ENCODE assay signal across 34 mouse cellular contexts in genomic region chr17:65649175-65649493, GRCm38 (mm10). TPM values are rescaled to one million over a fixed set of nuclear protein-coding genes. Genes with fewer than 3 reads are reported as not detected.
DNase-seq lines count a peak whose midpoint lies in the region; ATAC-seq lines count a peak whose summit lies in the region.
"Had no signal": no experiment of that assay in that cellular context is flagged by ENCODE, and none has a peak within 500 bp of the region (broad histone marks: within the 10 kb centered on the region; RNA-seq: fewer than 3 reads in every experiment).

No protein-coding gene starts in this region.

- DNase-seq in adrenal gland, adult 2 months = peak; percentile 72
- no peak for DNase-seq in adrenal gland, postnatal 4 days (ENCODE audit: low spot score in 2 of 2)
- DNase-seq in gastrocnemius, postnatal 25 days = peak; percentile 27
- DNase-seq in gastrocnemius, postnatal 10 days = no peak
- no peak for DNase-seq in midbrain, embryonic 10.5 days (ENCODE audit: low spot score)
- DNase-seq in skeletal muscle tissue, adult 2 months (ENCODE audit: low read depth, low spot score) = peak; percentile 69
- no peak for DNase-seq in spleen, adult 12 weeks (ENCODE audit: low spot score)
- DNase-seq: cerebellum, adult 9-10 months; embryo, embryonic 11 days; gastrocnemius, postnatal 36 days; heart, adult 2 months; heart, postnatal 4 days; kidney, adult 11 months; kidney, postnatal 14 days; layer of hippocampus, adult 9-11 months; thymus, adult 2 months; thymus, postnatal 36 days had no signal

- WGBS in midbrain, embryonic 13.5 days = 80% methylated on average over 2 of the region's 2 CpGs
- 76% methylated on average over 2 of the region's 2 CpGs for WGBS in midbrain, embryonic 10.5 days

- no peak overlapping the region for H3K27ac ChIP-seq in midbrain, embryonic 13.5 days
- no peak overlapping the region for H3K27ac ChIP-seq in midbrain, embryonic 10.5 days (replicated peaks)
- H3K27ac ChIP-seq: heart, adult 2 months; hindbrain, embryonic 14.5 days; limb, embryonic 12.5 days; lung, embryonic 15.5 days had no signal

- peaks cover 13% of the 10 kb centered on the region for H3K36me3 ChIP-seq in midbrain, embryonic 13.5 days
- H3K36me3 ChIP-seq in midbrain, embryonic 10.5 days = peaks cover 13% of the 10 kb centered on the region; the same call in 1 of the 2 replicates
- H3K36me3 ChIP-seq: lung, embryonic 15.5 days had no signal

- H3K9me3 ChIP-seq in midbrain, embryonic 13.5 days = no peaks in the 10 kb centered on the region
- no peaks in the 10 kb centered on the region for H3K9me3 ChIP-seq in midbrain, embryonic 10.5 days (replicated peaks)
- H3K9me3 ChIP-seq: heart, embryonic 12.5 days; limb, embryonic 12.5 days; lung, embryonic 15.5 days had no signal

- H3K27me3 ChIP-seq in midbrain, embryonic 13.5 days = no peaks in the 10 kb centered on the region
- no peaks in the 10 kb centered on the region for H3K27me3 ChIP-seq in midbrain, embryonic 10.5 days (ENCODE audit: low read depth, poor library complexity, severe bottlenecking)
- H3K27me3 ChIP-seq: CH12.LX; heart, embryonic 12.5 days; limb, embryonic 12.5 days; lung, embryonic 15.5 days had no signal

- H3K4me2 ChIP-seq in midbrain, embryonic 13.5 days (replicated peaks) = no peak overlapping the region
- H3K4me2 ChIP-seq: heart, embryonic 12.5 days; hindbrain, embryonic 14.5 days; limb, embryonic 12.5 days; liver, embryonic 11.5 days; lung, embryonic 15.5 days had no signal

- H3K4me3 ChIP-seq in midbrain, embryonic 13.5 days (replicated peaks) = no peak overlapping the region
- H3K4me3 ChIP-seq in midbrain, embryonic 10.5 days = no peak overlapping the region
- H3K4me3 ChIP-seq: erythroblast, embryonic 14.5 days; heart, adult 2 months; heart, embryonic 12.5 days; limb, embryonic 12.5 days; lung, embryonic 15.5 days had no signal

- H3K9ac ChIP-seq in midbrain, embryonic 13.5 days (replicated peaks) = no peak overlapping the region
- H3K9ac ChIP-seq: heart, embryonic 12.5 days; hindbrain, embryonic 14.5 days; limb, embryonic 12.5 days; lung, embryonic 15.5 days had no signal

- no peaks in the 10 kb centered on the region for H3K4me1 ChIP-seq in midbrain, embryonic 13.5 days (replicated peaks)
- H3K4me1 ChIP-seq in midbrain, embryonic 10.5 days = peaks cover 9% of the 10 kb centered on the region; the same call in 1 of the 2 replicates
- H3K4me1 ChIP-seq: limb, embryonic 12.5 days; lung, embryonic 15.5 days had no signal

- 0 out of 2 replicates have a peak, but pooled peaks have one; percentile 45 for ATAC-seq in midbrain, embryonic 13.5 days
- ATAC-seq: activated CD4-positive, CD25-positive, alpha-beta regulatory T cell, adult 4 months; forebrain, embryonic 16.5 days; inflammation-experienced regulatory T-cells, adult 6 months had no signal

RNA-seq across cellular contexts. Expression of gene Txndc2, which starts 7.2 kb away (rescaled TPM):
- total RNA-seq in adrenal gland, adult 2 months (2021) = 10 to 100 TPM; 12.8 to 40.9 TPM
- polyA plus RNA-seq in adrenal gland, adult 2 months (2012; rRNA removed) = 0.19 and 0.61 TPM in 2 replicates
- 10 to 100 TPM; 23.7 to 24.4 TPM for total RNA-seq in adrenal gland, postnatal 4 days (2021)
- total RNA-seq in gastrocnemius, postnatal 25 days (2021) = not detected
- under 1 TPM in 1 of 2 experiments, not detected in 1; 0.14 TPM for total RNA-seq in gastrocnemius, postnatal 10 days (2021)
- 0.26 TPM in 1 of 2 replicates, not detected in the other for polyA plus RNA-seq in midbrain, embryonic 13.5 days (2015; fragmentation: Nextera tagmentation; extraction: Ambion mirVana)
- polyA plus RNA-seq in midbrain, embryonic 10.5 days (2016; fragmentation: Nextera tagmentation; extraction: Ambion mirVana) = not detected in 2 replicates
- total RNA-seq: CH12.LX; gastrocnemius, postnatal 36 days; heart, adult 2 months; left cerebral cortex, adult 18-20 months had no signal
- polyA plus RNA-seq: activated CD4-positive, CD25-positive, alpha-beta regulatory T cell, adult 4 months; embryonic facial prominence, embryonic 14.5 days; erythroblast, embryonic 14.5 days; heart, embryonic 12.5 days; inflammation-experienced regulatory T-cells, adult 6 months; kidney, embryonic 14.5 days; liver, embryonic 11.5 days; liver, embryonic 16.5 days; lung, embryonic 15.5 days; small intestine, adult 2 months; stomach, embryonic 16.5 days; thymus, adult 2 months had no signal

RNA-seq across cellular contexts. Expression of gene Vapa, which starts 35.8 kb away (rescaled TPM):
- 100 to 1,000 TPM; 131 to 211 TPM for total RNA-seq in adrenal gland, adult 2 months (2021)
- 122 and 133 TPM in 2 replicates for polyA plus RNA-seq in adrenal gland, adult 2 months (2012; rRNA removed)
- 100 to 1,000 TPM; 141 to 143 TPM for total RNA-seq in adrenal gland, postnatal 4 days (2021)
- total RNA-seq in gastrocnemius, postnatal 25 days (2021) = 100 to 1,000 TPM; 121 to 125 TPM
- total RNA-seq in gastrocnemius, postnatal 10 days (2021) = 100 to 1,000 TPM; 140 to 143 TPM
- 244 and 247 TPM in 2 replicates for polyA plus RNA-seq in midbrain, embryonic 13.5 days (2015; fragmentation: Nextera tagmentation; extraction: Ambion mirVana)
- polyA plus RNA-seq in midbrain, embryonic 10.5 days (2016; fragmentation: Nextera tagmentation; extraction: Ambion mirVana) = 174 and 184 TPM in 2 replicates

Comparison
In these comparisons a context has a peak if more than half of its experiments do, and no peak if none do; other contexts are left out.
1. DNase-seq: peak in adrenal gland, adult 2 months (single experiment), gastrocnemius, postnatal 25 days (single experiment) and skeletal muscle tissue, adult 2 months (single experiment); none in adrenal gland, postnatal 4 days (0 of 2), gastrocnemius, postnatal 10 days (single experiment), midbrain, embryonic 10.5 days (single experiment) and spleen, adult 12 weeks (single experiment).
2. RNA of gene Txndc2, which starts 7.2 kb away (total RNA-seq): 12.8 to 40.9 TPM in adrenal gland, adult 2 months and 23.7 to 24.4 TPM in adrenal gland, postnatal 4 days; 0.14 TPM in gastrocnemius, postnatal 10 days and not detected in gastrocnemius, postnatal 25 days; every median in the first group is over 10 times any median in the second.